8 mouse cellular contexts compared by ENCODE assay signal in the genomic region with DNA sequence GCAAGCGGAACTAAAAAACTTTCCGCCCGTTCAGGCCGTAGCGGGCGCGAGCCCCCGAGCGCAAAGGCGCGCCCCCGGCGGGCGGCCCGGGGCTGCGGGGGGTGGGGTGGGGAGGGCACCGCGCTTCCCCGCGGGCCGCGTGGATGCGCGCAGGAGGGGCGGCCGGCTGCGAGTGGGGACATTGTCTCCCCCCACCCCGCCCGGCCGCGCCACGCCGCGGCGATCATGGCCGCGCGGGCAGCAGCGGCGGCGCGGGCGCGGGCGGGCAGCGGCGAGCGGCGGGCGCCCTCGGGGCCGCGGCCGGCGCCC. TPM values are rescaled to one million over a fixed set of nuclear protein-coding genes. Genes with fewer than 3 reads are reported as not detected.
A peak's percentile ranks its signal among the peaks of the same experiment; 100 is the strongest.
DNase-seq lines count a peak whose midpoint lies in the region; ATAC-seq and TF ChIP-seq lines count a peak whose summit lies in the region.

No protein-coding gene starts in this region.

- no peak for DNase-seq in kidney, adult 2 months
- DNase-seq in kidney, postnatal 36 days = no peak
- no peak for DNase-seq in Patski (ENCODE audit: low read depth, low spot score)
- DNase-seq in cerebellum, adult 9-10 months = no peak
- no peak for DNase-seq in cerebellum, adult 18-20 months
- DNase-seq in embryo, embryonic 10 days (ENCODE audit: low spot score) = no peak

- H3K9ac ChIP-seq in heart, embryonic 16.5 days (ENCODE audit: low read length) = peak overlapping the region; percentile 98

- H3K27ac ChIP-seq in kidney, adult 2 months (ENCODE audit: insufficient read depth, low read depth, low read length) = peak overlapping the region; percentile 100
- peak overlapping the region; percentile 99 for H3K27ac ChIP-seq in heart, embryonic 16.5 days (ENCODE audit: low read length)
- H3K27ac ChIP-seq in macrophage = peak overlapping the region; percentile 52

- H3K36me3 ChIP-seq in kidney, adult 2 months (ENCODE audit: control insufficient read depth, insufficient read depth, low read length) = no peaks in the 10 kb centered on the region
- no peaks in the 10 kb centered on the region for H3K36me3 ChIP-seq in heart, embryonic 16.5 days (ENCODE audit: control insufficient read depth, insufficient read depth)
- H3K36me3 ChIP-seq in macrophage (ENCODE audit: inconsistent target) = no peaks in the 10 kb centered on the region

- CTCF ChIA-PET in Patski (lab: Charles Lee) = no interaction called here

- no peaks in the 10 kb centered on the region for H3K9me3 ChIP-seq in heart, embryonic 16.5 days (replicated peaks; ENCODE audit: control insufficient read depth, low read length)

- WGBS in kidney, adult 2 months = 8% methylated on average over 52 of the region's 55 CpGs
- 3% methylated on average over 21 of the region's 55 CpGs for WGBS in heart, embryonic 16.5 days
- 0% methylated on average over 52 of the region's 55 CpGs for WGBS in macrophage (ENCODE audit: missing documents)

- no peaks in the 10 kb centered on the region; the same call in 1 of the 2 replicates for H3K27me3 ChIP-seq in kidney, adult 2 months (replicated peaks; ENCODE audit: control insufficient read depth, insufficient read depth, low read length)
- H3K27me3 ChIP-seq in Patski = no peaks in the 10 kb centered on the region
- H3K27me3 ChIP-seq in heart, embryonic 16.5 days (ENCODE audit: control insufficient read depth, insufficient read depth, low read length) = no peaks in the 10 kb centered on the region

- in situ Hi-C loops in Patski (cut with MboI; ENCODE audit: low pct_unique_long_range_greater_than_20kb) = loop anchor here (10.0 kb wide), 1 partner anchor 360 kb away; no protein-coding TSS in a partner anchor

- TF ChIP-seq POLR2A in kidney, adult 2 months (IDR thresholded peaks at IDR 0.05; ENCODE audit: low read depth, low read length) = no peak

- H3K4me1 ChIP-seq in kidney, adult 2 months (ENCODE audit: control insufficient read depth, insufficient read depth, low read length) = peaks cover 5% of the 10 kb centered on the region; the same call in 1 of the 2 replicates
- H3K4me1 ChIP-seq in heart, embryonic 16.5 days (ENCODE audit: control insufficient read depth, insufficient read depth, low read length) = peaks cover 8% of the 10 kb centered on the region

- no peak for TF ChIP-seq CTCF in kidney, adult 2 months (conservative IDR thresholded peaks at IDR 0.05; ENCODE audit: insufficient read depth, insufficient read length, low read depth, low read length)
- TF ChIP-seq CTCF in Patski (IDR thresholded peaks at IDR 0.05) = no peak

- peak overlapping the region; percentile 76 for H3K4me2 ChIP-seq in heart, embryonic 16.5 days (ENCODE audit: low read depth, low read length)

- ATAC-seq in Patski = peak; percentile 15
- ATAC-seq in heart, embryonic 16.5 days (replicated peaks; ENCODE audit: extremely low read depth, insufficient read depth, low FRiP score) = peak; percentile 54

- peak overlapping the region; percentile 81 for H3K4me3 ChIP-seq in kidney, adult 2 months (ENCODE audit: insufficient read depth, low read depth, low read length)
- H3K4me3 ChIP-seq in heart, embryonic 16.5 days (ENCODE audit: low read length) = peak overlapping the region; percentile 82
- H3K4me3 ChIP-seq in macrophage (ENCODE audit: inconsistent target) = peak overlapping the region; percentile 28; the same call in 1 of the 2 replicates

- POLR2A ChIA-PET in Patski (lab: Charles Lee) = interaction anchor here (1.3 kb wide), 1 partner anchor 87 kb away, joined by 11 read pairs; no protein-coding TSS in a partner anchor

- H3K79me2 ChIP-seq in macrophage (ENCODE audit: inconsistent target) = peaks cover 29% of the 10 kb centered on the region

RNA-seq across cellular contexts. Expression of gene Arid1b, which starts 0.3 kb away (rescaled TPM):
- polyA plus RNA-seq in kidney, adult 2 months (2012; rRNA removed) = 20.6 and 22.0 TPM in 2 replicates
- polyA plus RNA-seq in Patski (2021) = 46.4 TPM
- polyA plus RNA-seq in heart, embryonic 16.5 days (2015; fragmentation: Nextera tagmentation; extraction: Ambion mirVana) = 7.1 TPM in 2 replicates
- 100 to 1,000 TPM in 6 of 26 experiments, 10 to 100 TPM in 20; 42.1 to 119 (median 94.4) TPM for total RNA-seq in macrophage (2018; cell fraction: chromatin; rRNA removed)
- total RNA-seq in macrophage (2018; cell fraction: cytosol; rRNA removed) = 10 to 100 TPM; 25.7 to 42.5 (median 34.5) TPM
- total RNA-seq in macrophage (2018; cell fraction: nucleus; rRNA removed) = 10 to 100 TPM; 32.0 to 99.6 (median 62.3) TPM
- polyA plus RNA-seq in macrophage (2018) = 17.4 to 20.1 TPM (median 19.8 TPM) in 3 replicates

Comparison
In these comparisons a context has a peak if more than half of its experiments do, and no peak if none do; other contexts are left out.
1. H3K4me3 ChIP-seq: peak in every context shown above with its lines; median percentile 82 in heart, embryonic 16.5 days; 81 in kidney, adult 2 months; 28 in macrophage.